Mouse (Mus musculus) G1E-ER4 (cell line): ENCODE results near the gene Trpt1. TPM values are rescaled to one million over a fixed set of nuclear protein-coding genes. Genes with fewer than 3 reads are reported as not detected.

Source experiments
- GATA1 ChIP-seq: IDR thresholded peaks from one replicate; pipeline ENCODE4 v1.8.0; 2012; ENCODE audit warnings: low read length, inconsistent platforms
- polyA plus RNA-seq: library from polyadenylated mRNA; stranded (reverse); fragments of >175 nt; gene quantifications from 2 replicates; pipeline ENCODE4 v1.2.3, GENCODE M21; 2012

Gene Trpt1
- polyA plus RNA-seq, 1 experiment, result 1.0 TPM

DNA sequence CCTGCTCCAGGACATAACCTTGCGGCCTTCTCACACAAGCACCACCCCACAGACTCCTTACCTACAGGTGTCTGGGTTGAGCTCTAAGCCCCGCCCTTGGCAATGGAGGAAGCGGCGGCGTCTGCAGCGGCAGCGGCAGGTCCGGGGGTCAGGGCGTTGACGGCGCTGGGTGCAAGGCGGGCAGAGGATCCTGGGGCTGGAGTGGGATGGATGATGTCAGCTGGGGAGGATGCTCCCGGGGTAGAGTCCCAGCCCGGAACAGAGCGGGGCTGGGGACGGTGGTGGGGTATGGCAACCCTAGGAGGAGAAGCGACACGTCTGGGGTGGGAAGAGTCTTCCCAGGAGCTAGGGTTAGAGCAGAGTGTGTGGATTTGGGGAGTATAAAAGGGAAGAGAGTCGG lies 10.6 kb upstream of the Trpt1 start:
- no peak for TF ChIP-seq GATA1

DNA sequence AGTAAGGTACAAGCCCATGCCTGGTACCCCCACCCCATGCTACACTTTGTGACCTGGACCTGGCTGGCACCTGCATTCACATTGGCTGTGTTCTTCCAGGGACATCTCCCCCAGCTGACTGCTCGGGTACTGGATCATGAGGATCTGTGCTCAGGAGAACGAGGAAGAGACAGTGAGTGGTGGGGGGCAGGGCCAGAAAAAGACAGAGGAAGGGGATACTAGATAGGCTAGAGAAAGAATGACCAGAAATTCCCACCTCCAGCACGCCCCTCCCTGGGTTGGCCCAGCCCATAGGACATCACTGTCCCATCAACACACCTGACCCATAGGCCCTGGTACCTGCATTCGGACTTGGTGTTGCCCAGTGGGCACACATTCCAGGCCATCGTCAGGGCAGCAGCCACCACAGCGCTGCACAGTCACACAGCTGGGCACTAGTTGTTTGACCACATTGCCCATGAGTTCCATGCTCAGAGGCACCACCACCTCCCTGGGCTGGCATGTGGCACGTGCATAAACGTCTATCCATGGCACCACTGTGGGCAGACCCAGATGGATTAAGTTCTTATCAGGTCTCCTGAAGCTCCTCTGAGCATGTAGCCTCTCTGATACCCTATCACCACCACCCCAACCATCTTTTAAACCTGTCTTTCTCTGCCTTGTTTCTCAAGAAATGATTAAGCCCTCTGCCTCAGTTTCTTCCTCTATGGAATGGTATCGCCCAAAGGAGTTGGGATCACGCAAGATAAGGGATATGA lies 9.8 kb upstream of the Trpt1 start:
- TF ChIP-seq GATA1, result no peak

GRCm38 (mm10) chr19:6987061-6987903 lies 8.6 kb upstream of the Trpt1 start, which contains the start of gene Vegfb:
Gene Vegfb (minus strand): TSS chr19:6987651.
- TF ChIP-seq GATA1, result no peak

- no peak for TF ChIP-seq GATA1
Measured at GRCm38 (mm10) chr19:6987904-6988285, 8.0 kb upstream of the Trpt1 start.

DNA sequence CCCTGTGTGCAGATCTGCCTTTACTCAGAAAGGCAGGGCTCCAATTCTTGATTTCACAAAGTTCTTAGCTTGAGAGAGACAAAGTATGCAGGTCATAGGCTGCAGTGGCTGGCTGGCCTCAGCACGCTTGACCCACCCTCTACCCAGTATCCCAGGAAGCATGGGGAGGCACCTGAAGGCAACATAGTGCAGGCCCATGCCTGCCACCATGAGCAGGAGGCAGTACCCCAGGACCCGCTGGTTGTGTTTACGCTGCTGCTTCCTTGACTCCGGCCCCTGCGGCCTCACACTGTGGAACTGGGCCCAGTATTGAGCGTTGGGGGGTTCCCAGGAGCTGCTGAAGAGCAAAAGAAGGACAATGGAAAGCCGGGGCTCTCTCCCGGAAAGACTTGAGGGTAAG lies 6.7 kb upstream of the Trpt1 start:
- TF ChIP-seq GATA1, result no peak

DNA sequence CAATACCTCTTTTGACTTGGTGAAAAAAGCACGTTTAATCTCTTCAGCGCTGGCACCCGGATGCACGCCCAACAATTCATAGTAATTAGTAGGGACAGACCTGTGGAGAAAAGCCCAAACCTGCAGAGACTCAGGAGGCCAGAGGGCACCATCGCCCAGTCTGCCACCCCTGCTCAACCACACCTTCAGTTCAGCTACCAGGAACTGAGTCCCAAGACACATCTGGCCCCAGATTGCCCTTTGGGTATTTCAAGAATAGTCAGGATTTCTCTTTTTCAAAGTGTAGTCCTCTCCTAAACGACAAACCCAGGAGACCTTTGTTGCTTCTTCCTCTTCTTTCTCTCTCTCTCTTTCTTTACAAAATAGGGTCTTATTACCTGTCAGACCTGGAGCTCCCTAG lies 5.2 kb upstream of the Trpt1 start:
- TF ChIP-seq GATA1, result no peak

DNA sequence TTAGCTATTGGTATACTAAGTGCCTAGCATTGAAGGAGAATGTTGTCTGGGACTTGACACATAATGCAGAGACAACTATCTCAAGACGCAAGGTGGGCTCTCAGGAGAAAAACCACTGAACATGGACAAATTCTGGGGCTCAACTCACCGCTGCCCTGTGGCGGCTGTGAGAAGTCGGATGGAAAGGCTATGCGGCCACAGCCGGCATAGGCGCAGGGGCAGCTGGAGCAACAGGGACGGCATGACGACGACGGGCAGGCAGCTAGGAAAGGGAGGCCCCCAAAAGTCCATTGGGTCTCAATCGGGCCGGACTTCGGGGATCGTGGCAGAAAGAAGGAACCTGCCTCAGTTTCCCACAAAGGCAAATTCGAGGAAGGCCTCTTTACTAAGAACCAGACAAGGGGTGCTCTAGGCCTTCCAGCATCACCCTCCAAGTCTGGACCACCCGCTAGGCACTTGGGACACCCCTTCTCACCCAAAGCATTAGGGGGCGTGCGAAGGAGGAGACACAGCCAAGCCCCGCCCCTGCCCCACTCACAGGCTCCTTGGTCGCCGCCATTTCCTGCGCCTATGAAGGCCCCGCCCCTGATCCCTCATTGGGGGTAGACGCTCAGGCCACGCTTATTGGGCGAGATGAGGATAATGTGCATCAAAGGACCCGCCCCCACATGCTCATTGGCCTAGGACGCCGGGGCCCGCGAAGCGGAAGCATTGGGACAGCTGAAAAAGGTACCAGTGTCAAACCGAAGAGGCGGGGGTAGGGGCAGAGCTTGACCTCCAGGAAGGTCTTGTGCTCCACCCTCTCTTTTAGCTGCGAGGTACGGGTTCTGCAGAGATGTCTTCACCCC lies 3.7 kb upstream of the Trpt1 start, which contains the start of gene Dnajc4:
Gene Dnajc4 (minus strand): TSS at position 562 of the 848 bp plus-strand sequence.
- no peak for TF ChIP-seq GATA1

DNA sequence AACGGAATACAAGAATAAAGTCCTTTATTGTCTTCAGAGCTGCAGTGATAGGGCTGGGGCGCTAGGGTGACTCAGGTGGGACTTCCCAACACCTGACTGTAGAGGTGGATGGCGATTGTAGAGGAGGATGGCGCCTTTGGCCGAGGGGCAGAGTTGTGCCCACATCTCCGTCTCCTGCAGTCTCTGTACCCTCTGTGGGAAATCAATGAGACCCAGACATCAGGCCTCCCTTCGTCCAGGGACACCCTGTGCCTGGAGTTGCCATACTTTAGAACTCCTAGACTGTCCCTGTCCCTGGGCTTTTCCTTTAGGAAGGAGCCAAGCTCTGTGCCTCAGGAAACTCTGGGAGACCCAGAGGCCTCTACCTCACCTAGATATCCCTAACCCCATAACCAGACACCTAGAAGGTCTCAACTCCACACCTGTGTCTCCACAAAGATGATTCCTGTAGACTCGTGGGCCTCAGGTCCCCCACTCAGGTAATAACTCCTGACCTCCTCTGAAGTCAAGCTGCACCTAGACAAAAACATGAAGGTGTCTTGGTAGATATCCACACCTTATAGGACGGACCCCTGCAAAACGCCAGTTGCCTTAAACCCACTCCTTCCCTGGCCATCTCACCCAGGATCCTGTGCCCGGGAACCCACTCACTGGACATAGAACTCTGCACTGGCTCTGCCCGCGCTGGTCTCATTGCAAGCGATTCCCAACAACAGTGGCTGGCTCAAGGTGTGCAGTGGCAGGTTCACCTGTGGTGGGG lies 2.7 kb upstream of the Trpt1 start:
- no peak for TF ChIP-seq GATA1

- no peak for TF ChIP-seq GATA1
Measured at GRCm38 (mm10) chr19:6994002-6994401, 1.9 kb upstream of the Trpt1 start.

GRCm38 (mm10) chr19:6994489-6994888 lies 1.4 kb upstream of the Trpt1 start:
- TF ChIP-seq GATA1, result no peak

DNA sequence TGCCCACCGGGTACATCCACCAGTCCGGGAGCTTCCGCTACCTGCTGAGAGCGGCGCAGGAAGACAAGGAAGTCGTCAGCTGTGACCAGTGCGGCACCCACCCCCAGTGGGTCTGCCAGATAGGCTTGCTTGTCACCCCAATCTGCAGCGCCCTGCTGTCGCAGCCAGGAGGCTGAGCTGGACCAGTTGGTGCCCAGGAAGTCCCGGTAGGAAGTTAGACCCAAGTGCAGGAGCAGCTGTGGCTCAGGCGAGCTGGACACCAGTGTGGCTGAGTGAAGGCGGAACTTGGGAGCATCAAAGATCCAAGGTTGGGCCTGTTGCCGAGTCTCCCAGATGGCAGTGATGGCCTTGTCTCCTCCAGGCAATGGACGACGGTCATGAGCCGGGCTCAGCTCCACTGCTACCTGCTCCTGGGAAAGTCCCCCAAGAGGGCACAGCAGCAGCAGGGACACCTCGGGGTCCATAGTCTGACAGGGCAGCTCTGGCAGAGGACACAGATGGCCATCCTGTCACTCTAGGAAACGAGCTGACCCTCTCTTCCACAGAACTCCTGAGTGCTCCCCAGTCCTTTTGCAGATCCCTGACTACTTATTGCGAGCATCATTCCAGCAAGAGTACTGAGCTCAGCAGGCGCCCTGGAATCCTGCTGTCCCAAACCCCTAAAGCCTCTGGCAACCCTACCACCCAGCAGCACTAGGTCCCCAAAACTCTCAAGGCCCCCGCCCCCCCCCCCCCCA lies 508 bp upstream of the Trpt1 start:
- no peak for TF ChIP-seq GATA1

DNA sequence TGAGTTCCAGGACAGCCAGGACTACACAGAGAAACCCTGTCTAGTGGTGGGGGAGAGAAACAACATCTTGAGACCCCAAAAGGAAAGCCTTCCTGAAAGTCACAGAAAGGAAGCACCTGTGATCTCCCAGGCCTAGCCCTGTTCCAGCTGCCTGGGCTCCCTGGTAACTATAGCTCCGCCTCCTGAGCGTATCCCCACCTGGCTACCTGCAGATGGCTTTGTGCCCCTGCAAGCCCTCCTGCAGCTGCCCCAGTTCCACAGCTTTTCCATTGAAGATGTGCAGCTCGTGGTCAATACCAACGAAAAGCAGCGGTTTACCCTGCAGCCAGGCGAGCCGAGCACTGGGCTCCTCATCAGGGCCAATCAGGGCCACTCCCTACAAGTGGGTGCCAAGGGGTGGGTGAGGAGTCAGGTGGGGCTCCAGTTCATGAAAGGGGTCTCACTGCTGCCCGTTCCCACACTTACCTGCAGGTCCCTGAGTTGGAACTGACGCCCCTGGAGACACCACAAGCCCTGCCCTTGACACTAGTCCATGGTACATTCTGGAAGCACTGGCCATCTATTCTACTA lies 1.9 kb downstream of the Trpt1 start:
- no peak for TF ChIP-seq GATA1

- no peak for TF ChIP-seq GATA1
Measured at GRCm38 (mm10) chr19:6999360-7000063, 3.6 kb downstream of the Trpt1 start.
